ENCODE assay signal across 14 mouse cellular contexts in genomic region chr1:143192167-143192793, GRCm38 (mm10).
"Had no signal": no experiment of that assay in that cellular context is flagged by ENCODE, and none has a peak within 500 bp of the region (broad histone marks: within the 10 kb centered on the region; RNA-seq: fewer than 3 reads in every experiment).

No protein-coding gene starts in this region.

- ATAC-seq: midbrain, embryonic 16.5 days had no signal

- DNase-seq: lung, adult 18-20 months; lung, embryonic 14.5 days; lung, postnatal 10 days; lung, postnatal 4 days; midbrain, embryonic 14.5 days; retina, postnatal 1 day; right cerebral cortex, adult 18-20 months; right cerebral cortex, postnatal 25 days; right cerebral cortex, postnatal 4 days; spleen, adult 18-20 months; thymus, adult 2 months; thymus, postnatal 25 days; thymus, postnatal 4 days had no signal
